Mouse (Mus musculus): ENCODE results near the gene Vcan. TPM values are rescaled to one million over a fixed set of nuclear protein-coding genes. Genes with fewer than 3 reads are reported as not detected.

The Vcan gene
- total and polyA plus RNA-seq, 3 experiments: 7.3 to 9.1 (median 7.8) TPM

DNA sequence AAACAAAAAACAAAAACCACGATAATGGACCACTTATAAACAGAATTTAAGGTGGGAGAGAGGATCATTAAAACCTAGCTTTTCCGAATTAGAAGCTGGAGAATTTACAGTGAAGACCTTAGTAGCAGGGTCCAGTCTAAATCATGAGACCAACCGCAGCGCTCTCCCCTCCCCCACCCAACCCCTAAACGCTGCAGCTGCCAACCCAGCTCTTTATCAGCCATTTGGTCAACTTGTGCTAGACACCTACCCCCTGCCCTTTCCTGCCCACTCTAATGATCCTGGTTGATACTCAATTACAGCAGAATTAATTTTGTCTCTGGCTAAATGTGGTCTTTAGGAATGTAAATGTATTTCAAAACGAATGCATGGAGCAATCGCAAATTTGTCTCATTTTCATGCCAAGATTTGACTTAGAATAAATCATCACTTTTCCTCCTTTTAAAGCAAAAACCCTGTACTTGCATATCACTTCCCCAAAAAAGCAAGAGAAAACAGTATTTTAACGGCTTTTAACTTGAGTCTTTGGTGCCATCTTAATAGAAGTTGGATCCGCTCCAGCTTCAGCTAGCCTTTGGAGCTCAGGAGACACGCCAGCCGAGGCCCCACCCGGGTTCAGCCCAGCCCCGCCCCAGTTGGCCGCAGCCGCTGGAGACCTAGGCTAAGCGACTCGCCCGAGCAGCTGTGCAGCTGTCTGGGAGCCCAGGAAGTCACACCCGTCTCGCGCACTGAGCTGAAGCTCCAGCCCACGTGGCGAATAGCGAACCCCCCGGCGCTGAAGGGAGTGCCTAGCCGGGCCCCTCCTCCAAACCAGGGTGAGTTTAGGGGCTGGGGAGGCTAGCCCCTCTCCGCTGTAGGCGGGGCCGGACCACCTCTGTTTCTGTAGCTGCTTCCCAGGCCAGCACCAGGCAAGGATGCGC is 3.3 kb downstream of the Vcan start:
- Histone ChIP-seq H3K36me3 (ENCODE audit: control insufficient read depth, insufficient read depth, low read length) (0 out of 2 replicates have a peak, but pooled peaks cover 2% of the 10 kb centered on the region), H3K4me3 (peak overlapping the region; percentile 54), H3K27ac (peak overlapping the region; percentile 66), H3K27me3 (ENCODE audit: control insufficient read depth, insufficient read depth, low read length) (peaks cover 8% of the 10 kb centered on the region), H3K79me2 (replicated peaks; ENCODE audit: control insufficient read depth, insufficient read depth, low read length) (no peaks in the 10 kb centered on the region), H3K4me1 (ENCODE audit: control insufficient read depth, insufficient read depth, low read length) (peaks cover 5% of the 10 kb centered on the region), H3K9ac (ENCODE audit: low read depth, low read length) (peak overlapping the region; percentile 7)
- WGBS: 3% methylated on average over 31 of the region's 31 CpGs
- TF ChIP-seq CTCF (IDR thresholded peaks at IDR 0.05) (no peak), EP300 (IDR thresholded peaks at IDR 0.05; ENCODE audit: insufficient read depth, low read depth, low read length) (0 out of 2 replicates have a peak, but pooled peaks have one; percentile 32), POLR2A (IDR thresholded peaks at IDR 0.05; ENCODE audit: insufficient read depth, low read depth, low read length) (0 out of 2 replicates have a peak, but pooled peaks have one; percentile 35)
- peak; percentile 86 to 90 for DNase-seq
- intact Hi-C loops (cut with DNase I): no loop called here

GRCm38 (mm10) chr13:89738275-89738674 is 4.0 kb downstream of the Vcan start:
- H3K79me2 ChIP-seq (replicated peaks; ENCODE audit: control insufficient read depth, insufficient read depth, low read length): no peaks in the 10 kb centered on the region
- H3K9ac ChIP-seq (ENCODE audit: low read depth, low read length): no peak overlapping the region
- TF ChIP-seq POLR2A (IDR thresholded peaks at IDR 0.05; ENCODE audit: insufficient read depth, low read depth, low read length): no peak
- TF ChIP-seq EP300 (IDR thresholded peaks at IDR 0.05; ENCODE audit: insufficient read depth, low read depth, low read length): no peak
- no peak for TF ChIP-seq CTCF (IDR thresholded peaks at IDR 0.05)
- intact Hi-C loops (cut with DNase I): no loop called here
- DNase-seq: no peak
- H3K4me3 ChIP-seq: no peak overlapping the region
- peaks cover 8% of the 10 kb centered on the region for H3K27me3 ChIP-seq (ENCODE audit: control insufficient read depth, insufficient read depth, low read length)
- peaks cover 5% of the 10 kb centered on the region for H3K4me1 ChIP-seq (ENCODE audit: control insufficient read depth, insufficient read depth, low read length)
- H3K27ac ChIP-seq: peak overlapping the region; percentile 53; the same call in 1 of the 2 replicates
- WGBS: 56% methylated on average over 2 of the region's 2 CpGs
- 0 out of 2 replicates have a peak, but pooled peaks cover 2% of the 10 kb centered on the region for H3K36me3 ChIP-seq (ENCODE audit: control insufficient read depth, insufficient read depth, low read length)

DNA sequence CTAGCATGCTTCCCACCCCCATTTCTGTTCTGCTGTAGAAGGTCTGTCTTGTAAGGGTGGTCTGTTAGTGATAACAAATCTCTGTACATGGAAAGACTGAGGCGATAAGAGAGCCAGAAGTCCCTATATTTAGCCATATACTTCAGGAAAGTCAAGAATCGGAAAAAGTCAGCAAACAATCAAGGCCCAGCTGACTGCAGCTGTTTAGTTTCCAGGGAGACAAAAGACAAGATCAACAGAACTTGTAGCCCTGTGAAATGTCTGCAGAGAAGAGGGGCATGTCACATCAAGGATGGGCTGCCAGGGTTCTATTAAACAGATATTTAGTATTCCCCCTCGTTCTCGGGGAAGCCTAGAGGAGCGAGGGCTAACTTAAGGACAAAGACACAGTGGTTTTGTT is 7.2 kb downstream of the Vcan start:
- no peaks in the 10 kb centered on the region for H3K27me3 ChIP-seq (ENCODE audit: control insufficient read depth, insufficient read depth, low read length)
- H3K79me2 ChIP-seq (replicated peaks; ENCODE audit: control insufficient read depth, insufficient read depth, low read length): no peaks in the 10 kb centered on the region
- no peaks in the 10 kb centered on the region for H3K36me3 ChIP-seq (ENCODE audit: control insufficient read depth, insufficient read depth, low read length)
- H3K4me1 ChIP-seq (ENCODE audit: control insufficient read depth, insufficient read depth, low read length): no peaks in the 10 kb centered on the region
- no peak overlapping the region for H3K4me3 ChIP-seq
- TF ChIP-seq POLR2A (IDR thresholded peaks at IDR 0.05; ENCODE audit: insufficient read depth, low read depth, low read length): no peak
- no peak for TF ChIP-seq EP300 (IDR thresholded peaks at IDR 0.05; ENCODE audit: insufficient read depth, low read depth, low read length)
- TF ChIP-seq CTCF (IDR thresholded peaks at IDR 0.05): no peak
- no peak for DNase-seq
- no peak overlapping the region for H3K9ac ChIP-seq (ENCODE audit: low read depth, low read length)
- no peak overlapping the region for H3K27ac ChIP-seq
- intact Hi-C loops (cut with DNase I): no loop called here
- WGBS: 30% methylated on average over 5 of the region's 5 CpGs

DNA sequence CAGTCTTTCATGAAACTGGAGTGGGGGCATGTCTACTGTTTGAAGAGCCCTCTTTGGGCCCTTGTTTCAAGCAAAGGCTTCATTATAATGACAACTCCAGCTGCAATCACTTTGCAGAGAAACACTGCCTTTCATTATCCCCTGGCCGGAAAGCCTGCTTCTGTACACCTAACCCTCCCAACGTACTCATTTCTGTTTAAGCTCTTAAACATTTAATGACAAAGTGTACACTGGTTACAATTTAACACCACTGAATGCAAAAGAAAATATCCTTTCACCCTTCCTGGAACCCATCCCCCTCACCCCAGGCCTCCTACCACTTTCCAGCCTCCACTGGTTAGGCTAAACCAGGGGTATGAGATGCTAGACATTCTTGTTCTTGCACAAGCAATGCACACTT is 15.8 kb downstream of the Vcan start:
- Histone ChIP-seq H3K36me3 (ENCODE audit: control insufficient read depth, insufficient read depth, low read length) (no peaks in the 10 kb centered on the region), H3K79me2 (replicated peaks; ENCODE audit: control insufficient read depth, insufficient read depth, low read length) (no peaks in the 10 kb centered on the region), H3K4me3 (no peak overlapping the region), H3K4me1 (ENCODE audit: control insufficient read depth, insufficient read depth, low read length) (no peaks in the 10 kb centered on the region), H3K9ac (ENCODE audit: low read depth, low read length) (no peak overlapping the region), H3K27ac (no peak overlapping the region), H3K27me3 (ENCODE audit: control insufficient read depth, insufficient read depth, low read length) (peaks cover 2% of the 10 kb centered on the region; the same call in 1 of the 2 replicates)
- 83% methylated on average over 2 of the region's 2 CpGs for WGBS
- no peak for TF ChIP-seq POLR2A (IDR thresholded peaks at IDR 0.05; ENCODE audit: insufficient read depth, low read depth, low read length)
- intact Hi-C loops (cut with DNase I): no loop called here
- DNase-seq: no peak

GRCm38 (mm10) chr13:89720497-89720896 is 21.8 kb downstream of the Vcan start:
- Histone ChIP-seq H3K27me3 (ENCODE audit: control insufficient read depth, insufficient read depth, low read length) (peaks cover 2% of the 10 kb centered on the region; the same call in 1 of the 2 replicates), H3K36me3 (ENCODE audit: control insufficient read depth, insufficient read depth, low read length) (no peaks in the 10 kb centered on the region)

More at GRCm38 (mm10) chr13:89720497-89720896, 21.8 kb downstream of the Vcan start:
- DNase-seq: no peak
- Histone ChIP-seq H3K4me1 (ENCODE audit: control insufficient read depth, insufficient read depth, low read length) (no peaks in the 10 kb centered on the region), H3K27ac (no peak overlapping the region), H3K79me2 (replicated peaks; ENCODE audit: control insufficient read depth, insufficient read depth, low read length) (no peaks in the 10 kb centered on the region), H3K4me3 (no peak overlapping the region), H3K9ac (ENCODE audit: low read depth, low read length) (no peak overlapping the region)
- intact Hi-C loops (cut with DNase I): no loop called here
- TF ChIP-seq POLR2A (IDR thresholded peaks at IDR 0.05; ENCODE audit: insufficient read depth, low read depth, low read length): no peak
- no peak for TF ChIP-seq CTCF (IDR thresholded peaks at IDR 0.05)
- TF ChIP-seq EP300 (IDR thresholded peaks at IDR 0.05; ENCODE audit: insufficient read depth, low read depth, low read length): no peak
- WGBS: 53% methylated on average over 3 of the region's 3 CpGs
